10 mouse cellular contexts compared by ENCODE assay signal in genomic region chr4:119816620-119817356, GRCm38 (mm10).
A peak's percentile ranks its signal among the peaks of the same experiment; 100 is the strongest.
DNase-seq lines count a peak whose midpoint lies in the region; ATAC-seq and TF ChIP-seq lines count a peak whose summit lies in the region.
"Had no signal": no experiment of that assay in that cellular context is flagged by ENCODE, and none has a peak within 500 bp of the region (broad histone marks: within the 10 kb centered on the region; RNA-seq: fewer than 3 reads in every experiment).

No protein-coding gene starts in this region.

- no peaks in the 10 kb centered on the region for H3K36me3 ChIP-seq in heart, embryonic 16.5 days (ENCODE audit: control insufficient read depth, insufficient read depth)

- H3K9me3 ChIP-seq in heart, embryonic 16.5 days (replicated peaks; ENCODE audit: control insufficient read depth, low read length): no peaks in the 10 kb centered on the region

- no peak for TF ChIP-seq POLR2A in lung, adult 2 months (IDR thresholded peaks at IDR 0.05; ENCODE audit: borderline replicate concordance, extremely low read depth, low read depth, low read length)

- no peaks in the 10 kb centered on the region; the same call in none of the 2 replicates for H3K27me3 ChIP-seq in heart, embryonic 16.5 days (ENCODE audit: control insufficient read depth, insufficient read depth, low read length)

- H3K9ac ChIP-seq in heart, embryonic 16.5 days (ENCODE audit: low read length): no peak overlapping the region

- peaks cover 29% of the 10 kb centered on the region for H3K4me1 ChIP-seq in heart, embryonic 16.5 days (ENCODE audit: control insufficient read depth, insufficient read depth, low read length)
- peaks cover 13% of the 10 kb centered on the region for H3K4me1 ChIP-seq in lung, adult 2 months (ENCODE audit: control insufficient read depth, insufficient read depth, low read length)

- TF ChIP-seq CTCF in lung, adult 2 months (IDR thresholded peaks at IDR 0.05; ENCODE audit: insufficient read depth, low read length): no peak

- peak overlapping the region; percentile 7; the same call in 1 of the 2 replicates for H3K4me2 ChIP-seq in heart, embryonic 16.5 days (ENCODE audit: low read depth, low read length)

- no peak overlapping the region for H3K4me3 ChIP-seq in heart, embryonic 16.5 days (ENCODE audit: low read length)
- no peak overlapping the region for H3K4me3 ChIP-seq in lung, adult 2 months (replicated peaks; ENCODE audit: extremely low read depth, low read depth, low read length)
- H3K4me3 ChIP-seq: erythroblast, embryonic 14.5 days had no signal

- DNase-seq in adrenal gland, postnatal 10 days: peak; percentile 60
- no peak for DNase-seq in adrenal gland, adult 8-10 months
- DNase-seq in urinary bladder, adult 18-20 months (ENCODE audit: low spot score in 2 of 2): peak; percentile 53 to 77
- DNase-seq in urinary bladder, postnatal 10 days (ENCODE audit: low spot score): no peak
- peak; percentile 19 for DNase-seq in lung, adult 2 months
- peak; percentile 41 to 45 for DNase-seq in right cerebral cortex, adult 2 months (ENCODE audit: low spot score in 2 of 2)
- DNase-seq in spleen, postnatal 14 days (ENCODE audit: low spot score in 2 of 2): no peak

- ATAC-seq in heart, embryonic 16.5 days (replicated peaks; ENCODE audit: extremely low read depth, insufficient read depth, low FRiP score): peak; percentile 64

- 28% methylated on average over 7 of the region's 7 CpGs for WGBS in heart, embryonic 16.5 days
- WGBS in lung, adult 2 months: 34% methylated on average over 7 of the region's 7 CpGs

- peak overlapping the region; percentile 75 for H3K27ac ChIP-seq in heart, embryonic 16.5 days (ENCODE audit: low read length)
- H3K27ac ChIP-seq: macrophage had no signal

Comparison
In these comparisons a context has a peak if more than half of its experiments do, and no peak if none do; other contexts are left out.
1. DNase-seq: peak in adrenal gland, postnatal 10 days (single experiment), urinary bladder, adult 18-20 months (2 of 2), lung, adult 2 months (single experiment) and right cerebral cortex, adult 2 months (2 of 2); none in adrenal gland, adult 8-10 months (single experiment), urinary bladder, postnatal 10 days (single experiment) and spleen, postnatal 14 days (0 of 2).